Mouse (Mus musculus) ZHBTc4 (cell line): ENCODE results near the gene Gm6034.
"Not testable (repeated sequence)": the region's sequence is repeated elsewhere in the genome, so short reads cannot be mapped to it uniquely, and the experiment has no call there.

Experiments used
- DNase-seq: peaks from one replicate; pipeline ENCODE4 v3.0.0-alpha.2; 2011; ENCODE audit warnings: low read depth, low spot score

The Gm6034 gene

DNA sequence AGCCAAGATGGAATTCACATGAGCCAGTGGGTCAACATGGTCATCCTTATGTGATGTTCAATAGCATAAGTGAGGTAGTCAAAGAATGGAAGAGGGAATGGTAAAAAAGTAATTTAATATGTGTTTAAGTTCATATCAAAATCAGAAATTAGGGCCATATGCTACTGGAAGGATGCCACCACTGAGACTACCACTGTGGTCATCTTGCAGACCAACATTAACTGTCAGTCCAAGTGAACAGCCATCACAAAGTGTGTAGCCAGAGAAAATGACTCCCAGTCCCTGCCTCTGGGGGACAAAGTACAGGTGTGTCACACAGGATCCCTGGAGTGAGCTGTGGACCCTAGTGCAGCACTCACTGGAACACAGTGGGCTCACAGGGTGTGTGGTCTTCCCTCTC lies 39.1 kb downstream of the Gm6034 start:
- not testable (repeated sequence) for DNase-seq

DNA sequence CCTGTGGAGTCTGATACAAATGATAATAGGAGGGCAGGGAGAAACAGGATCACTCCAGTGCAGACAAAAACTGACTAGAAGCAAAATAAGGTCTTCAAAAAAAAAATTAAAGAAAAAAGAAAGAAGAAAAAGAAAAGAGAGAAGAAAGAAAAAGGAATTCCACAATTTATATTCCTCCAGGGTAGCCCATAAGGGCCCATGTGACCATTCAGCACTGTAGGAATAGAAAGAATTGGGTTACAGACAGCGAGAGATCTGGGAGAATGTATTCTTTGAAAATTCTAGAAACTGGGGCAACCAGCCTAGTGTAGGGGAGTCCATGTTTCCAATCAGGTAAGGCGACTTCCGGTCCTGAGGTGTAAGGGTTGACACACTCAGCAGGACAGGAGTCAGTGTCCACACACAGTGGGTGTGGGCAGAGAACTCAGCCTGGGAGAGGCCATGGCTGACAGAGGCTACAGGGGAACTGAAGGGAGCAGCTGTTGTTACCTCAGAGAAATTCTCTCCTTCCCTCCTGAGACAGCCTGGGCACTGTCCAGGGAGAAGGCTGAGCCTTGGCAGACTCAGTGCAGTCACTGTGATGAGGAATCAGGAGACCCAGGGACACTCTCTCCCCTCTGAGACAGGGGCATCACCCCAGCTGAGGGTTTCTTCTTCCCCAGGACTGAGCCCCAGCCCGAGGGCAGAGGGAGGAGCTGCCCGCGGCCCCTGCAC lies 39.9 kb downstream of the Gm6034 start:
- DNase-seq: not testable (repeated sequence)

DNA sequence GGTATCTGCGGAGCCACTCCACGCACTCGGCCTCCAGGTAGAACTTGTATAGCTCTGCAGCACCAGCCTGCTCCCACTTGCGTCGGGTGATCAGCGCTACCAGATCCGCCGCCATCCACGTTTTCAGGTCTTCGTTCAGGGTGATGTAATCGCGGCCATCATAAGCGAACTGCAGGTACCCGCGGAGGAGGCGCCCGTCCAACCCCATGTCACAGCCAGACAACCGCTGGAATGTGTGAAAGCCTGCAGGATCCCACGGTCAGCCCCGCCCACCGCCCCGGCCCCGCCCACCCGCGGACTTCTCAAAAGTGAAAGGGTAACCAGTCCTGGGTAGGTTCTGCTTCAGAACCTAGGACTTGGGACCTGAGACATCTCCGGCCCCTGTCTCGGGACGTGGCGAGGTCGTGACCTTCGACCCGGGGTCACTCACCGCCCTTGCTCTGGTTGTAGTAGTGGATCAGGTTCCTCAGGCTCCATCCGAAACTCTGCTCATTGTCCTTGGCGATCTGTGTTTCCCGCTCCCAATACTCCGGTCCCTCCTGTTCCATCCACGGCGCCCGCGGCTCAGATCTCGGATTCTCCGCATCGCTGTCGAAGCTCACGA lies 40.6 kb downstream of the Gm6034 start:
- peak; percentile 96 for DNase-seq

DNA sequence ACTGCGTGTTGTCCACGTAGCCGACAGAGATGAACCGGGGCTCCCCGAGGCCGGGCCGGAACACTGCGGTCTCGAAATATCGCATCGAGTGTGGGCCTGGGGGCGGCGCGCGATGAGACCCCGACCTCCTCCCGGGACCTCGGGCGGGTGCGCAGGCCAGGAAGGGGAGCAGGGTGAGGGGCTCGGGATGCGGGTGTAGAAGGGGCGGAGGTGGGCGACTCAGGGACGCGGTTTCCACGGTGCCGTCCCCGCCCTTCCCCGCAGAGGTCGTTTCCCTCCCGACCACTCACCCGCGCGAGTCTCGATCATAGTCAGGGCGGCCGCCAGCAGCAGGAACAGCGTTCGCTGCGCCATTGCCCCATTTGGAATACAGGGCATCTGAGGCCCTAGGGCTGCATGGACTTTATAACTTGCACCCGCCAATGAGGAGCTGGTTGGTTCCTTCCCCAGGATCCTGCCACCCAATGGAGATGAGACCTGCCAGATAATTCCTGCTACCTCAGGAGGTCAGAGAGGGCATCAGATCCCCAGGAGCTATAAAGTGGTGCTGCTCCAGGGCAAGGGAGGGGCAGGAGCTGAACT lies 41.2 kb downstream of the Gm6034 start:
- peak; percentile 70 for DNase-seq

DNA sequence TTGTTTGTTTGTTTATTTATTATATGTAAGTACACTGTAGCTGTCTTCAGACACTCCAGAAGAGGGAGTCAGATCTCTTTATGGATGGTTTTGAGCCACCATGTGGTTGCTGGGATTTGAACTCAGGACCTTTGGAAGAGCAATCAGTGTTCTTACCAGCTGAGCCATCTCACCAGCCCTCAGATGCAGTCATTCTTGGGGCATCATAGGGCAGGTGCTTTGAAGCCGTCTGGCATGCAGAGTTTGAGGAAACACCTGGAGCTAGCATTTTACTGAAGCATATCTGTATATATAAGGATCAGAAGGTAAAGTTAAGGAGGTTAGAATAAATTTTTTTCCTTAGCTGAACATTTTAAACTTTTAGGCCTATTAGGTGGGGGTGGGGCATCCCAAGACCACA lies 43.2 kb downstream of the Gm6034 start:
- DNase-seq: not testable (repeated sequence)

DNA sequence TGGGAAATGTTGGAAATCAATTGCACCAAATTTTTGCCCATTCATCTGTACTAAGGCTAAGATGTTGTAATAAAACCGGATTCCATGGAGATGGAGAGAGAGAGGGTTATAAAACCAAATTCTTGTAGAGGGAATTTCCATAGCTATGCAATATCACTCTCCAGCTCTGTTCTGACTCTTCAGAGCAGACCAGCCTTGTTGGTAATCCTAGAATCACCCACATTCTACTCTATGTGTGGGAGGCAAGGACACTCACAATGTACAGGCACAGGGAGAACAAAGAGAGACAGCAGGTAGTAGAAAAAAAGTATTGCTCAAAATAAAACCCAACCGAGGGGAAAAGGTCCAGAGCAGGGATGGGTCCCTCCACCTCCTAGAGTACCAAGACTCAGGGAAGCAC lies 49.2 kb downstream of the Gm6034 start:
- not testable (repeated sequence) for DNase-seq

DNA sequence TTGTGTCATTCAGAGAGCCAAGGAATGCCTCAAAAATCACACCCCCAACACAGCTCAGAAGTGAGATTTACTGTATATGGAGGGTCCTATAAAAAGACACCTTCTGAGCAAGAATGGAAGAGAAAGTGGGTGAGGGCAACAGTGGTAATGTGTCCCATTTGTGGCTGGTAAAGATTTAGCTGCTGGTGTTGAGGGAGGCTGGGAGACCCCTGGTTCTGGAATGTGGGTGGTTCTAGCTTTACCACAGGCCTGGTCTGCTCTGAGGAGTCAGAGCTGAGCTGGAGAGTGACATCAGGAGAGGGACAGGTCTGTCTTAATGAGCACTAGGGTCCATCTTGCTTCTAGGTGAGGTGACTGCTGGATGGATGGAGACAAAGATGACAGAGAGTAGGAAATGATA lies 49.8 kb downstream of the Gm6034 start:
- DNase-seq: not testable (repeated sequence)

DNA sequence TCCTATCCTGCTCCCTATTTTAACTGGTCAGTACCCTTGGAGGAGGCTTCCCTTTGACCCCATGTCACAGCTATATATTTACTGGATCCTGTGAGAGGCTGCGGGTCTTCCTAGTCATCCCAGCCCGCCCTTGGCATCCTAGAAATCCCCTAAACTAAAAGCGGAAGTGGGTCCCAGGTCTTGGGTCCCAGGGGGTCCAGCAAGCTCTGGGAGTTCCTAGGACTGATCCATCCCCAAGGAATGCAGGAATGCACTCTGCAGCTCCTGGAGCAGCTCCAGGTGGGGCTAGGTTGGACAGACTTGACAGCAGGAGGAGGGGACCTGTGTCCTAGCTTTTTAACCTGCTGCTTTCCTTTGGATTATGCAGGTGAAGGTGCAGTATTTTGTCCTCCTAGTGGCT lies 51.2 kb downstream of the Gm6034 start:
- peak; percentile 66 for DNase-seq

DNA sequence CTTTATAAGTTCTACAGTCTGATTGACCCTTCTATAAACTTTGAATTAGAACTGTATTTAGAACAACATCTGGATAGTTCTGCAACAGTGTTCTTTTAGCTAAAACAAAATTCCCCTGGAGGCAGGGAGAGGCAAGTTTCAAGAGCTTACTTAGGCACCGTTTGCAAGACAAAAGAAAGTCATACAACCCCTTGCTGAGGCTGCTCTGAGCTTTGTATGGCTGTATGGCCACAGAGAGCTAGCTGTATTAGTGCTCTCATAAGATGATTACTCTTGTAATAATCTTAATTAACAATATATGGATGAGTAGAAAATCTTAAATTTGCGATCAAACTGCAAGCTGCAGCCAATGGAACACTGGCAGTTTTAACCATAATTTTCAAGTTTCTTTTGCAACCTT lies 56.8 kb downstream of the Gm6034 start:
- DNase-seq: peak; percentile 82

DNA sequence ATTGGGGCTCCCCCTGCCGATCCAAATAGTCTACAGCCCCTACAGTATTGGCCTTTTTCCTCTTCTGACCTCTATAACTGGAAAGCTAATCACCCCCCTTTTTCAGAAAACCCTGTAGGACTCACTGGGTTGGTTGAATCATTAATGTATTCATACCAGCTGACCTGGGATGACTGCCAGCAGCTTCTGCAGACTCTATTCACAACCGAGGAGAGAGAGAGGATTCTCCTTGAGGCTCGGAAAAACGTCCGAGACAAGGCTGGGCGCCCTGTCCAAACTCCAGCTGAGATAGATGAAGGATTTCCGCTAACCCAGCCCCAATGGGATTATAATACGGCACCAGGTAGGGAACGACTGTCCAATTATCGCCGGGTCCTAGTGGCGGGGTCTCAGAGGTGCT lies 59.3 kb downstream of the Gm6034 start:
- not testable (repeated sequence) for DNase-seq
